Mouse (Mus musculus): ENCODE data around the gene Pdcd5. TPM values are rescaled to one million over a fixed set of nuclear protein-coding genes. Genes with fewer than 3 reads are reported as not detected.

Gene Pdcd5
- polyA plus RNA-seq, 1 experiment from 2014 or later, result 169 TPM

- Histone ChIP-seq H3K36me3 (peaks cover 82% of the 10 kb centered on the region), H3K27ac (no peak overlapping the region), H3K9ac (no peak overlapping the region), H3K27me3 (no peaks in the 10 kb centered on the region), H3K4me2 (no peak overlapping the region), H3K9me3 (replicated peaks) (no peaks in the 10 kb centered on the region), H3K4me1 (replicated peaks) (peaks cover 23% of the 10 kb centered on the region), H3K4me3 (replicated peaks) (no peak overlapping the region)
- ATAC-seq (ENCODE audit: low read depth) (no peak), DNase-seq (no peak)
- WGBS (ENCODE audit: insufficient replicate concordance), result 87% methylated on average over 9 of the region's 9 CpGs
Measured at GRCm38 (mm10) chr7:35599492-35599891, 47.8 kb downstream of the Pdcd5 start.

DNA sequence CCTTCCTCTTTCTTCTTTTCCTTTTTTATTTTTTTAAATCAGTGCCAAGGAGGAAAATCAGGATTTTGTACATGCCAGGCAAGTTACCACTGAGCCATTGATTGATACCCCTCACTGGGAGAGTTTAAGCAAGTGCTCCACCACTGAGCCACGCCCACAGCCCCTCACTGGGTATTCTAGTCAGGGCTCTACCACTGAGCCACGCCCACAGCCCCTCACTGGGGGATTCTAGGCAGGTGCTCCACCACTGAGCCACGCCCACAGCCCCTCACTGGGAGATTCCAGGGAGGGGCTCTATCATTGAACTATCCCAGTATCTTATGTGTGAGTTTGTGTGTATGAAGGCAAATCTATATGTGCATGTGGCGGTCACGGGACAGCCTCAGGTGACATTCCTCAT lies 53.0 kb downstream of the Pdcd5 start:
- WGBS (ENCODE audit: insufficient replicate concordance), result 70% methylated on average over 5 of the region's 5 CpGs
- Histone ChIP-seq H3K36me3 (peaks cover 75% of the 10 kb centered on the region), H3K9me3 (replicated peaks) (no peaks in the 10 kb centered on the region), H3K9ac (no peak overlapping the region), H3K4me2 (no peak overlapping the region), H3K4me1 (replicated peaks) (peaks cover 19% of the 10 kb centered on the region), H3K27ac (no peak overlapping the region), H3K27me3 (no peaks in the 10 kb centered on the region), H3K4me3 (replicated peaks) (no peak overlapping the region)
- DNase-seq (no peak), ATAC-seq (ENCODE audit: low read depth) (no peak)

Other genes starting within 250 kb of the Pdcd5 start
- gene Slc7a9, start 198.7 kb downstream of the Pdcd5 start, polyA plus RNA-seq (2015; fragmentation: Nextera tagmentation; extraction: Ambion mirVana), result 2.2 and 2.5 TPM in 2 replicates
- gene Tdrd12, start 109.8 kb downstream of the Pdcd5 start, polyA plus RNA-seq (2015; fragmentation: Nextera tagmentation; extraction: Ambion mirVana), result 0.07 and 0.33 TPM in 2 replicates
- 96.0 and 105 TPM in 2 replicates for gene Nudt19, start 91.2 kb downstream of the Pdcd5 start, polyA plus RNA-seq (2015; fragmentation: Nextera tagmentation; extraction: Ambion mirVana)
- 0.03 and 0.05 TPM in 2 replicates for gene Rgs9bp, start 61.9 kb downstream of the Pdcd5 start, polyA plus RNA-seq (2015; fragmentation: Nextera tagmentation; extraction: Ambion mirVana)
- 26.1 and 31.7 TPM in 2 replicates for gene Ankrd27, start 61.3 kb downstream of the Pdcd5 start, polyA plus RNA-seq (2015; fragmentation: Nextera tagmentation; extraction: Ambion mirVana)
- 6.6 and 10.2 TPM in 2 replicates for gene Dpy19l3, start 106.9 kb upstream of the Pdcd5 start, polyA plus RNA-seq (2015; fragmentation: Nextera tagmentation; extraction: Ambion mirVana)
- 4.6 and 6.3 TPM in 2 replicates for gene Zfp507, start 155.5 kb upstream of the Pdcd5 start, polyA plus RNA-seq (2015; fragmentation: Nextera tagmentation; extraction: Ambion mirVana)